Mouse (Mus musculus): ENCODE measurements around the gene Gins1. TPM values are rescaled to one million over a fixed set of nuclear protein-coding genes. Genes with fewer than 3 reads are reported as not detected.
"Not testable (repeated sequence)": the region's sequence is repeated elsewhere in the genome, so short reads cannot be mapped to it uniquely, and the experiment has no call there.

Gene Gins1
- polyA plus RNA-seq, 1 experiment: 14.0 TPM

GRCm38 (mm10) chr2:150894617-150895267 is 10.5 kb upstream of the Gins1 start:
- Histone ChIP-seq H3K4me1 (ENCODE audit: control insufficient read depth, insufficient read depth, low read length) (no peaks in the 10 kb centered on the region), H3K36me3 (ENCODE audit: control insufficient read depth, insufficient read depth, low read length) (no peaks in the 10 kb centered on the region), H3K27me3 (ENCODE audit: control insufficient read depth, insufficient read depth, low read length) (no peaks in the 10 kb centered on the region), H3K27ac (ENCODE audit: control insufficient read depth, insufficient read depth, low read depth, low read length) (no peak overlapping the region), H3K4me3 (ENCODE audit: control insufficient read depth, low read depth, low read length) (no peak overlapping the region)
- TF ChIP-seq CTCF (IDR thresholded peaks at IDR 0.05; ENCODE audit: control insufficient read depth, insufficient read depth, insufficient replicate concordance, low read depth, low read length) (no peak), POLR2A (IDR thresholded peaks at IDR 0.05; ENCODE audit: control insufficient read depth, low read depth, low read length) (no peak)

- H3K27ac ChIP-seq (ENCODE audit: control insufficient read depth, insufficient read depth, low read depth, low read length): no peak overlapping the region
- H3K4me3 ChIP-seq (ENCODE audit: control insufficient read depth, low read depth, low read length): no peak overlapping the region
- TF ChIP-seq CTCF (IDR thresholded peaks at IDR 0.05; ENCODE audit: control insufficient read depth, insufficient read depth, insufficient replicate concordance, low read depth, low read length) (no peak), POLR2A (IDR thresholded peaks at IDR 0.05; ENCODE audit: control insufficient read depth, low read depth, low read length) (no peak)
- H3K4me1 ChIP-seq (ENCODE audit: control insufficient read depth, insufficient read depth, low read length): no peaks in the 10 kb centered on the region
- H3K36me3 ChIP-seq (ENCODE audit: control insufficient read depth, insufficient read depth, low read length): no peaks in the 10 kb centered on the region
- no peaks in the 10 kb centered on the region for H3K27me3 ChIP-seq (ENCODE audit: control insufficient read depth, insufficient read depth, low read length)
Observed at GRCm38 (mm10) chr2:150895691-150896252, 9.4 kb upstream of the Gins1 start.

- H3K4me1 ChIP-seq (ENCODE audit: control insufficient read depth, insufficient read depth, low read length): peaks cover 4% of the 10 kb centered on the region
- no peak overlapping the region for H3K4me3 ChIP-seq (ENCODE audit: control insufficient read depth, low read depth, low read length)
- H3K27me3 ChIP-seq (ENCODE audit: control insufficient read depth, insufficient read depth, low read length): no peaks in the 10 kb centered on the region
- no peak overlapping the region for H3K27ac ChIP-seq (ENCODE audit: control insufficient read depth, insufficient read depth, low read depth, low read length)
- TF ChIP-seq POLR2A (IDR thresholded peaks at IDR 0.05; ENCODE audit: control insufficient read depth, low read depth, low read length) (no peak), CTCF (IDR thresholded peaks at IDR 0.05; ENCODE audit: control insufficient read depth, insufficient read depth, insufficient replicate concordance, low read depth, low read length) (no peak)
- H3K36me3 ChIP-seq (ENCODE audit: control insufficient read depth, insufficient read depth, low read length): no peaks in the 10 kb centered on the region
Observed at GRCm38 (mm10) chr2:150900341-150900740, 4.9 kb upstream of the Gins1 start.

- Histone ChIP-seq H3K4me3 (ENCODE audit: control insufficient read depth, low read depth, low read length) (no peak overlapping the region), H3K27ac (ENCODE audit: control insufficient read depth, insufficient read depth, low read depth, low read length) (no peak overlapping the region), H3K27me3 (ENCODE audit: control insufficient read depth, insufficient read depth, low read length) (no peaks in the 10 kb centered on the region), H3K4me1 (ENCODE audit: control insufficient read depth, insufficient read depth, low read length) (peaks cover 4% of the 10 kb centered on the region), H3K36me3 (ENCODE audit: control insufficient read depth, insufficient read depth, low read length) (no peaks in the 10 kb centered on the region)
- TF ChIP-seq CTCF (IDR thresholded peaks at IDR 0.05; ENCODE audit: control insufficient read depth, insufficient read depth, insufficient replicate concordance, low read depth, low read length) (no peak), POLR2A (IDR thresholded peaks at IDR 0.05; ENCODE audit: control insufficient read depth, low read depth, low read length) (no peak)
Observed at GRCm38 (mm10) chr2:150902347-150902746, 2.9 kb upstream of the Gins1 start.

GRCm38 (mm10) chr2:150904272-150904935 is 796 bp upstream of the Gins1 start, which contains the start of gene Abhd12:
Gene Abhd12 (minus strand): TSS chr2:150904741.
- H3K27ac ChIP-seq (ENCODE audit: control insufficient read depth, insufficient read depth, low read depth, low read length): peak within 1 kb of the TSS; percentile 92
- no peaks in the 10 kb centered on the region for H3K27me3 ChIP-seq (ENCODE audit: control insufficient read depth, insufficient read depth, low read length)
- no peaks in the 10 kb centered on the region for H3K36me3 ChIP-seq (ENCODE audit: control insufficient read depth, insufficient read depth, low read length)
- H3K4me1 ChIP-seq (ENCODE audit: control insufficient read depth, insufficient read depth, low read length): peaks cover 4% of the 10 kb centered on the region
- peak; percentile 70 for TF ChIP-seq POLR2A (IDR thresholded peaks at IDR 0.05; ENCODE audit: control insufficient read depth, low read depth, low read length)
- TF ChIP-seq CTCF (IDR thresholded peaks at IDR 0.05; ENCODE audit: control insufficient read depth, insufficient read depth, insufficient replicate concordance, low read depth, low read length): 0 out of 2 replicates have a peak, but pooled peaks have one; percentile 0
- peak within 1 kb of the TSS; percentile 94 for H3K4me3 ChIP-seq (ENCODE audit: control insufficient read depth, low read depth, low read length)

GRCm38 (mm10) chr2:150908881-150909280 is 3.7 kb downstream of the Gins1 start:
- not testable (repeated sequence) for H3K4me1 ChIP-seq (ENCODE audit: control insufficient read depth, insufficient read depth, low read length); H3K36me3 ChIP-seq (ENCODE audit: control insufficient read depth, insufficient read depth, low read length); H3K27me3 ChIP-seq (ENCODE audit: control insufficient read depth, insufficient read depth, low read length); H3K27ac ChIP-seq (ENCODE audit: control insufficient read depth, insufficient read depth, low read depth, low read length); H3K4me3 ChIP-seq (ENCODE audit: control insufficient read depth, low read depth, low read length)

- peaks cover 2% of the 10 kb centered on the region; the same call in 1 of the 2 replicates for H3K4me1 ChIP-seq (ENCODE audit: control insufficient read depth, insufficient read depth, low read length)
- no peaks in the 10 kb centered on the region for H3K36me3 ChIP-seq (ENCODE audit: control insufficient read depth, insufficient read depth, low read length)
- H3K27me3 ChIP-seq (ENCODE audit: control insufficient read depth, insufficient read depth, low read length): no peaks in the 10 kb centered on the region
- H3K4me3 ChIP-seq (ENCODE audit: control insufficient read depth, low read depth, low read length): peak overlapping the region; percentile 86
- TF ChIP-seq POLR2A (IDR thresholded peaks at IDR 0.05; ENCODE audit: control insufficient read depth, low read depth, low read length) (peak; percentile 61), CTCF (IDR thresholded peaks at IDR 0.05; ENCODE audit: control insufficient read depth, insufficient read depth, insufficient replicate concordance, low read depth, low read length) (no peak)
- peak overlapping the region; percentile 71 for H3K27ac ChIP-seq (ENCODE audit: control insufficient read depth, insufficient read depth, low read depth, low read length)
Observed at GRCm38 (mm10) chr2:150909429-150910039, 4.3 kb downstream of the Gins1 start.

Data from testis, adult 2 months (tissue).